Mouse (Mus musculus): ENCODE measurements around the gene Fam207a.

DNA sequence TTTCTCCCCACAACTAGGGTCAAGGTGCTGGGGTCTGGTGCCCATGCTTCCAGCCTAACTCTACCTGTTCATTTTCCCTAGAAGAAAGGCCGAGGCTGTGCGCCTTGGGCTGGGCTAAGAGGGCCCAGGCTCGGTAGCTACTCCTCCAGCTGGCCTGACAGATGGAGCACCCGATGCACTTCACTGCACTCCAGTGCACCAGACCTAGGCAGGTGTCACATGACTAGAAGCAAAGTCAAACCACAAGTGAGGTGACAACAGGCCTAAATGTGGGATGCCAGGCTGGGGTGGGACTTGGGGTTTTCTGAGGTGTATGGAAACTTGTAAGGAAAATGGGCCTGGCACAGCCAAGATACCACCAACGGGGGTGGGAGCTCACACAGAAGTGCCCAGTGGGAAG is 9.1 kb downstream of the Fam207a start:
- no peak for TF ChIP-seq CTCF (IDR thresholded peaks at IDR 0.05; ENCODE audit: low read depth, low read length)
- TF ChIP-seq GATA1 (IDR thresholded peaks at IDR 0.05; ENCODE audit: borderline replicate concordance, low read length): no peak
- TF ChIP-seq TAL1 (conservative IDR thresholded peaks at IDR 0.05; ENCODE audit: low read depth, low read length): no peak
